Comparison of ENCODE assay signal across 17 mouse cellular contexts in genomic region chr9:98194356-98194755, GRCm38 (mm10).
DNase-seq lines count a peak whose midpoint lies in the region; ATAC-seq and TF ChIP-seq lines count a peak whose summit lies in the region.
"Had no signal": no experiment of that assay in that cellular context is flagged by ENCODE, and none has a peak within 500 bp of the region (broad histone marks: within the 10 kb centered on the region; RNA-seq: fewer than 3 reads in every experiment).

No protein-coding gene starts in this region.

- H3K4me2 ChIP-seq in hindbrain, postnatal 0 days (ENCODE audit: low read depth, low read length): no peak overlapping the region
- H3K4me2 ChIP-seq in hindbrain, embryonic 13.5 days: no peak overlapping the region
- no peak overlapping the region for H3K4me2 ChIP-seq in heart, embryonic 12.5 days
- H3K4me2 ChIP-seq: heart, embryonic 13.5 days; hindbrain, embryonic 12.5 days; midbrain, embryonic 12.5 days; neural tube, embryonic 13.5 days had no signal

- TF ChIP-seq CTCF in hindbrain, postnatal 0 days (IDR thresholded peaks at IDR 0.05; ENCODE audit: low read depth): no peak
- TF ChIP-seq CTCF in layer of hippocampus, adult 2 months (conservative IDR thresholded peaks at IDR 0.05): no peak

- H3K9ac ChIP-seq in hindbrain, postnatal 0 days (replicated peaks; ENCODE audit: low read length): no peak overlapping the region
- H3K9ac ChIP-seq in hindbrain, embryonic 13.5 days: no peak overlapping the region
- H3K9ac ChIP-seq in heart, embryonic 12.5 days: no peak overlapping the region
- H3K9ac ChIP-seq: heart, embryonic 13.5 days; hindbrain, embryonic 12.5 days; liver, embryonic 14.5 days; midbrain, embryonic 12.5 days; neural tube, embryonic 13.5 days had no signal

- no peaks in the 10 kb centered on the region for H3K4me1 ChIP-seq in hindbrain, postnatal 0 days (ENCODE audit: insufficient read depth, low read length)
- no peaks in the 10 kb centered on the region for H3K4me1 ChIP-seq in hindbrain, embryonic 13.5 days (replicated peaks)
- H3K4me1 ChIP-seq in limb, embryonic 10.5 days: no peaks in the 10 kb centered on the region
- H3K4me1 ChIP-seq in heart, embryonic 12.5 days (replicated peaks): no peaks in the 10 kb centered on the region
- H3K4me1 ChIP-seq: heart, embryonic 13.5 days; hindbrain, embryonic 12.5 days; midbrain, embryonic 12.5 days; neural tube, embryonic 13.5 days had no signal

- no peak overlapping the region for H3K27ac ChIP-seq in hindbrain, postnatal 0 days
- no peak overlapping the region for H3K27ac ChIP-seq in hindbrain, embryonic 13.5 days
- H3K27ac ChIP-seq in layer of hippocampus, adult 2 months: peak overlapping the region; percentile 87
- H3K27ac ChIP-seq in limb, embryonic 10.5 days: no peak overlapping the region
- H3K27ac ChIP-seq in heart, embryonic 12.5 days (ENCODE audit: poor library complexity, severe bottlenecking): no peak overlapping the region
- H3K27ac ChIP-seq: heart, embryonic 13.5 days; hindbrain, embryonic 12.5 days; liver, embryonic 14.5 days; midbrain, embryonic 12.5 days; neural tube, embryonic 13.5 days had no signal

- WGBS in hindbrain, postnatal 0 days: 84% methylated on average over 2 of the region's 2 CpGs
- 94% methylated on average over 2 of the region's 2 CpGs for WGBS in hindbrain, embryonic 13.5 days
- 91% methylated on average over 2 of the region's 2 CpGs for WGBS in limb, embryonic 10.5 days
- WGBS in heart, embryonic 12.5 days: 85% methylated on average over 2 of the region's 2 CpGs

- ATAC-seq in hindbrain, postnatal 0 days: no peak
- ATAC-seq in hindbrain, embryonic 13.5 days (ENCODE audit: low FRiP score): no peak
- no peak for ATAC-seq in monocyte, adult 5-6 weeks (replicated peaks; ENCODE audit: insufficient number of reproducible peaks, low FRiP score, low TSS enrichment, poor library complexity, severe bottlenecking)
- no peak for ATAC-seq in heart, embryonic 12.5 days (ENCODE audit: insufficient number of reproducible peaks, low FRiP score)

- H3K36me3 ChIP-seq in hindbrain, postnatal 0 days (ENCODE audit: insufficient read depth, low read length): no peaks in the 10 kb centered on the region
- H3K36me3 ChIP-seq in hindbrain, embryonic 13.5 days: no peaks in the 10 kb centered on the region
- no peaks in the 10 kb centered on the region for H3K36me3 ChIP-seq in limb, embryonic 10.5 days
- no peaks in the 10 kb centered on the region for H3K36me3 ChIP-seq in heart, embryonic 12.5 days
- H3K36me3 ChIP-seq: heart, embryonic 13.5 days; hindbrain, embryonic 12.5 days; midbrain, embryonic 12.5 days; neural tube, embryonic 13.5 days had no signal

- no peaks in the 10 kb centered on the region for H3K9me3 ChIP-seq in hindbrain, postnatal 0 days (ENCODE audit: low read length)
- H3K9me3 ChIP-seq in hindbrain, embryonic 13.5 days: no peaks in the 10 kb centered on the region
- H3K9me3 ChIP-seq in limb, embryonic 10.5 days (replicated peaks): no peaks in the 10 kb centered on the region
- no peaks in the 10 kb centered on the region for H3K9me3 ChIP-seq in heart, embryonic 12.5 days (replicated peaks)
- H3K9me3 ChIP-seq: heart, embryonic 13.5 days; hindbrain, embryonic 12.5 days; midbrain, embryonic 12.5 days; neural tube, embryonic 13.5 days had no signal

- H3K27me3 ChIP-seq in hindbrain, postnatal 0 days (ENCODE audit: insufficient read depth, low read length): no peaks in the 10 kb centered on the region
- H3K27me3 ChIP-seq in hindbrain, embryonic 13.5 days: no peaks in the 10 kb centered on the region
- no peaks in the 10 kb centered on the region for H3K27me3 ChIP-seq in limb, embryonic 10.5 days (ENCODE audit: low read depth, poor library complexity, severe bottlenecking)
- no peaks in the 10 kb centered on the region for H3K27me3 ChIP-seq in heart, embryonic 12.5 days (replicated peaks)
- H3K27me3 ChIP-seq: heart, embryonic 13.5 days; hindbrain, embryonic 12.5 days; midbrain, embryonic 12.5 days; neural tube, embryonic 13.5 days had no signal

- no peak overlapping the region for H3K4me3 ChIP-seq in hindbrain, postnatal 0 days (ENCODE audit: low read length)
- no peak overlapping the region for H3K4me3 ChIP-seq in hindbrain, embryonic 13.5 days
- H3K4me3 ChIP-seq in layer of hippocampus, adult 2 months: no peak overlapping the region
- no peak overlapping the region for H3K4me3 ChIP-seq in limb, embryonic 10.5 days
- H3K4me3 ChIP-seq in heart, embryonic 12.5 days: no peak overlapping the region
- H3K4me3 ChIP-seq: heart, embryonic 13.5 days; hindbrain, embryonic 12.5 days; midbrain, embryonic 12.5 days; neural tube, embryonic 13.5 days had no signal

- peak; percentile 43 for DNase-seq in hindbrain, postnatal 0 days (ENCODE audit: low spot score)
- DNase-seq in layer of hippocampus, adult 2 months (ENCODE audit: low spot score in 2 of 2): peak; percentile 76 to 87
- DNase-seq in left cerebral cortex, adult 9 months (ENCODE audit: low spot score in 2 of 2): peak; percentile 30 to 77
- peak; percentile 55 to 64 for DNase-seq in right cerebral cortex, postnatal 36 days (ENCODE audit: low spot score in 2 of 2)
- no peak for DNase-seq in limb, embryonic 10.5 days (ENCODE audit: low spot score)
- DNase-seq: embryo, embryonic 11 days; kidney, adult 18-20 months; lung, postnatal 14 days; retina, postnatal 1 day had no signal
